Mouse (Mus musculus) ovary, postnatal 10 days (tissue): ENCODE data around the gene Tldc1.

Experiments used
- DNase-seq: peaks from one replicate; pipeline ENCODE4 v3.0.0; 2022; ENCODE audit warnings: low spot score

The Tldc1 gene

DNA sequence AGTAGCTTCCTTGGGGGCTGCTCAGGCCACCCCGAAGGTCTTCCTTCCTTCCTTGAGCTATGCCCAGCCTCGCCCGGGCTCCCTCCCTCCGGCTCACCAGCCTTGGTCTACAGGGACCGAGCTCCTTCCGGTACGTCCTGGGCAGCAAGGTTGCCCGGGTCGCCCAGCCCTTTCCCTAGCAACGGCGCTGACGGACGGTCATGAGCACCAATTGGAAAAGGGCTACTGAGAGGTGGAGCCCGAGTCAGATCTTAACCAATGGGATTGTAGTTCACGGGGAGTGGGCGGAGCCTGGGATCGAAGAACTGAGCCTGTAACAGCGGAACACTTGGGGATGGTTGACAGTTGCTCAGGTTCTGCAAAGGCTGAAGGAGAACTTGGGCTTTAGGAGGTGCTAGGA lies at the start of gene Tldc1:
TSS of gene Tldc1 (minus strand) at position 154 of the 400 bp plus-strand sequence.
- DNase-seq, result peak; percentile 100

DNA sequence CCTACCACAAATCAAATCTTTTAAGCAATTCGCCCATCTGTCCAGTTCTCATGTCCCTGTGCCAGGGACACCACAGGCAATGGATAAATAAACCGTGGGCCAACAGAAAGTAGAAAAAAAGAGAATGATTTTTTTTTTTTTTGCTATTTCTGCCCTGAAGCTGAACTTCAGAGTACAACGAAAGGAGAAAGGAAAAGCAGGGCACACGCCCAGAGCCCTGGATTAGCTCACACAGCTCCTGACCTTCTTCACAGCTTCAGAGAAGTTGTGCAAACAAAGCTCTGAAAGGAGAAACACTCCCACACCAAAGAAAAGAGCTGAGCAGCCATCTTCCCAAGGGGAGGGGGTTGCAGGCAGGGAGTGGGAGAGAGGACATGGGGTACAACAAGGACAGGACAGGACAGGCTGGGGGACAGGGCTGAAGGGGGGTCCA lies 49.5 kb upstream of the Tldc1 start:
- DNase-seq, result no peak

DNA sequence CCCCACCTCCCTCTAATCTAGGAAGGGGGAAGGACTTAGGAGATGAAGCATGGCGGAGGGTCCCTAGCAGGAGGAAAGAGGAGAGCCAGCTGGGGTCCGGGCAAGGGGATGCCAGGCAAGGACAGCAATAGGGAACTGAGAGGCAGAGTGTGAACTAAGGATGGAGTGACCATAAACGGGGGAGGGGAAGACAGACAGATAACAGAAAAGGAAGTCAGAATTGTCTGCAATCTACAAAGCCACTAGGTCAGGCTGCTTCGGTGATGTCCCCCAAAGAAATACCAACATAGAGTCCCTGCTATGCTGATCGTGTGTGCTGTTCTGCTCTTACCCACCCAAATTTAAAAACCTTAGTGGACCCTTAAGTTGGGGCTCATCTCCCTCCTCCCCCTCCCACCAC lies 48.8 kb upstream of the Tldc1 start:
- no peak for DNase-seq

DNA sequence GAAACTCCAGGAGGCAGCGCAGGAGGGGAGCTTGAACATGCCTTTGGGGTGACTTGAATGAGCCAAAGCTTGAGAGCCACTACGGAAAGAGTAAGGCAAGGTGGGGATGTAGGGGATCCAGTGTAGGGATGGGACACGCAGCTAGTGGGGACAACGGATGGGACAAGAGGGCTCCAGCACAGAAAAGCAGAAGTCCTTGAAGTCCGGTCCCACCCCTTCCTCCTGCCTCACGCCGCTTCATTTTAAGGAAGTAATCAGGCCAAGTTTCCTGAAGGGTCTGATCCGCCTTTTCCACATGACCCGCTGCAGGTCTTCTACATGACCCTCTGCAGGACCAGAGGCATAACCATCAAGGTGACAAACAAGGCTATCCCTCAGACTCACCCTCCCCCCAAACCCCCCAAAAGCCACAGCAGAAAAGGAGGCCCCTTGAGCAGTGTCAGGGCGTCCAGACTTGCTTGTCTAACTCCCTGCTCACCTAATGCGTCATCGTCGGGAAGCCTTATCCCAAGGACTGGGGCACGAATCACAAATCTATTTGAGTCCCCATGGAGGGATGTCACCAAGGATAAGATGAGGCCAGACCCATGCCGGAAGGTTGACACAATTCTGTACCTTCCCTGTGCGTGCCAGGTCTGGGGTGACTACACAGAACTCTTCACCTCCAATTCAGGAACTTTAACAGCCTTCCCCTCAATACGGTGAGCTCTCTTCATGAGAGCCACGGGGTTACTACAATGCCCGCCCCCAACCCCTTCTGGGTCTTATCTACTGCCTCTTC lies 47.9 kb upstream of the Tldc1 start:
- DNase-seq, result no peak

DNA sequence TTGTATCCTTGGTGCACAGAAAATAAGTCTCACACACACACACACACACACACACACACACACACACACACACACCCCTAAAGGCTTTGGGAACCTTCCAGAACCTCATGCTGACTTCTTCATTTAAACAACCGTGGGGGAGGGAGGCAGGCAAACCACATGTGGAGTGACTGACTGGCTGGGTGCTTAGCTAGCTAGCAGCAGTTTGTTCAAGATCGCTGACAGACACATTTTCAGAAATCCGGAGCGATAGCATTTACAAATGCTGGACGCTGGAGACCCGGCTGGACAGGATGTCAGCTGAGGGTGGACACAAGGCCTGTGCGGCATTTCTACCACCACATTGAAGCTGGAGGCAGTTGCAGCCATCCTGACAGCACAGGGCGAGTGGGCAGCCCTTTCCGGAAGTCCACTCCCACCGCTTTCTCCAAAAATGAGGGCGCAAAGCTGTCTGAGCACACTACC lies 46.6 kb upstream of the Tldc1 start:
- DNase-seq, result no peak

DNA sequence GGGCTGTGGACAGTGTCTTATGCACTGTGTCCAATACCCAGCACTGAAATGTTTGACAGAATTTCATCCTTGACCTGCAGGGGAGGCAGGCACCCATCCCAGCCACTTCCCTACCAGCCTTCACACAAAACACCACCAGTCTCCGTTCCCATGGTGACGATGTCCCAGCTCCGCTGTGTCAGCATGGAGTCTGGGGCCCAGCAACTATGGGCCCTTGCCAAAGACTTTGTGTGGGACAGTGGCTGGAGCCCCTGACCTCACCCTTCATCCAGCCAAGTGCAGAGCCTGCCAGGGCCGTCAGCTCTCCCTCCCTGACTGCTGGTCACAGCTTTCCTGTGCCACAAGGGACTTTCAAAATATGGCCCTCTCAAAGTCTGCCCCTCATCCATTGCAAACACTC lies 45.9 kb upstream of the Tldc1 start:
- DNase-seq, result no peak

DNA sequence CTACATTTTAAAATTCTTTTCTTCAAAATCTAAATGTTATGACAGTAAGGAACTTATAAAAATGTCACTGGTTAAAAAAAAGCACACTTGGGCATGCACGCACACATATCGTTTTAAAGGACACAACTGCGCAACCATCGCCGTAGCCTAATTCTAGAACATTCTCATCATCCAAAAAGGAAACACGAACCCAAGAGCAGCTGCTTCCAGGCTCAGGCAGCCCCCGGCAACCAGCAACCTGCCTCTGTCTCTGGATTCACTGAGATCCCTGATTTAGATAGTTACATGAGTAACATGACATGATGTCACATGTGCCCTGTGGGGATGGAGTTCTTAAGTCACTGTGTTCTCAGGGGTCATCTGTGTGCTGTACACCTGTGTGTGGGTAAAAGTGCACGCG lies 45.1 kb upstream of the Tldc1 start:
- no peak for DNase-seq

DNA sequence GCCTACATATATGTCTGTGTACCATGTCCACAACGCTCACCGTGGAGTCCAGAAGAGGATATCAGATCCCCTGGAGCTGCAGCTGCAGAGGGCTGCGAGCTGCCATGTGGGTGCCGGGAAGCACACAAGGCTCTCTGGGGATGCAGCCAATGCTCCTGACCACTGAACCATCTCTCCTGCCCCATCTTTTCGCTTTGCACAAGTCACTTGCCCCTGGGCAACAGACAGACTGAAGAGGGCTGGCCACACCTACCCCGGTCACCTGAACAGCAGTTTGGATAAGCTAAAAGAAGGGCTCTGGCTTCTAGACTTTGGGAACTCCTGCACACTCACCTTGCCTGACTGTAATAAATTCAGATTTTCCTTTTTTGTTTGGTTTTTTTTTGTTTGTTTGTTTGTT lies 43.5 kb upstream of the Tldc1 start:
- no peak for DNase-seq

DNA sequence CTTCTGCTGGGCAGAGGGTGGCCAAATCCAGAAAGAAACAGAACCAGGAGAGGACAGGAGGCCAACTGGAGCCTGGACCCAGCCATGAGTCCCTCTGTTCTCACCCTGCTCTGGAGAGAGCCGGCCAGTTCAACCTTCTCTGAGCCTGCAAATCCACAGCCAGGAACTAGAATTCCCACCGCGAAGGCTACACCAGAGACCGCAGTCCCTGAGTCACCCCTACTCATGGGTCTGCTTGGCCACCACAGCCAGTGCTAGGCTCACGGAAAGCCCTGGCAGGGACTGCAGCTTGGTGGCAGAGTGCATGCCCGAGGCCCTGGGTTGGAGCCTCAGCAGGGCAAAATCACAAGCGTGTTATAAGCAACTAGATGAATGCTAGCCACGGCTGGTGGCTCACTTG lies 41.8 kb upstream of the Tldc1 start:
- no peak for DNase-seq

DNA sequence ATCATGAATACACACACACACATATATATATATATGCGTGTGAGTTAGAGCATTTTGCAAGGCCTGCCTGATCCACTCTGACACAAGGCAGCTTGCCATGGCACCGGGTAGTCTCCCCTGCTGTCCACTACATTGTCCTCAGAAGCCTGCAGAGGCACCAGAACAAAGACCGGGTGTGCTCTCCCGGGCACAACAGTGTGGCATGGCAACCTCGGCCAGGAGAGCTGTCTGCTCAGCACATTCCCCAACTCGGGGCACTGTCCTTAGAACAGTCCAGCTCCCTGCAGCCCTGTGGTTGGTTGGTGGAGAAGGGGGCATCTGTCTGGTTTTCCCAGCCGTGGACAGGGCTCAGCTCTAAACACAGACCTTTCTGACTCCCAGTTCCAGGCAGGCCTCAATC lies 41.1 kb upstream of the Tldc1 start:
- DNase-seq, result no peak

DNA sequence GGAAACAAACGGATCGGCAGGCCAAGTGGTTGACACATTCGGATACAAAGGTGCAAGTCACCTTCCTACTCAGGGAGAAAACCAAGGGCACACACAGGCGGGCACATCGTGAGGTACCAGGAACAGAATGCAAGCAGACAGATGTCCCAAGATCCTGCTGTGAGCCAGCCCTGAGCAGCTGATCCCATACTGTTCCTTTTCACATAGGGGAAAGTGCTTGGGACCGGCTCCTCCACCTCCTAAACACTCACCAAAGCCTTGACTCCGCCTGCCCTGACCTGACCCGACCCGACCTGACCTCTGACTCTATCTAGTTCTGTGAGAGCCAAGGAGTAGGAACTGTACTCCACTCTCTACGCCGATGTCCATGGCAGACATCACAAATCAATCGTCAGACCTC lies 39.2 kb upstream of the Tldc1 start:
- no peak for DNase-seq

DNA sequence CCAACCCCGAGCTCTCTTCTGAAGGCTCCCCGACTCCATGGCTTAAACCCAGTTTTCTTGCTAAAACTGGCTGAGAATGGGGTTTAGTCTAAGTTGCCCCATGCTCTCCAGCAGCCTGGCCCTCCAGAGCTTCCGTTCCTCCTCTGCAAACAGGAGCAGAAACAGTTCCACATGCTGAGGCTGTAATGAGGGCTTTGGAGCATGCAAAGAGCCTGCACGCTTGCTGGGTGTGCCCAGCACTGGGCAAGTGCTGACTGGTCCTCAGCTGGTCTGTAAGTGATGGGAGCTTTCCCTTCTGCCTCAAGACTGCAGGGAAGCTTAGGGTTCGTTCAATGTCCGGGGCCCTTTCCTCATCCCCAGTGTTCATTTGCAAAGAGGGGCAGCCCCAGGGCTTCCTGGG lies 38.0 kb upstream of the Tldc1 start:
- DNase-seq, result no peak

DNA sequence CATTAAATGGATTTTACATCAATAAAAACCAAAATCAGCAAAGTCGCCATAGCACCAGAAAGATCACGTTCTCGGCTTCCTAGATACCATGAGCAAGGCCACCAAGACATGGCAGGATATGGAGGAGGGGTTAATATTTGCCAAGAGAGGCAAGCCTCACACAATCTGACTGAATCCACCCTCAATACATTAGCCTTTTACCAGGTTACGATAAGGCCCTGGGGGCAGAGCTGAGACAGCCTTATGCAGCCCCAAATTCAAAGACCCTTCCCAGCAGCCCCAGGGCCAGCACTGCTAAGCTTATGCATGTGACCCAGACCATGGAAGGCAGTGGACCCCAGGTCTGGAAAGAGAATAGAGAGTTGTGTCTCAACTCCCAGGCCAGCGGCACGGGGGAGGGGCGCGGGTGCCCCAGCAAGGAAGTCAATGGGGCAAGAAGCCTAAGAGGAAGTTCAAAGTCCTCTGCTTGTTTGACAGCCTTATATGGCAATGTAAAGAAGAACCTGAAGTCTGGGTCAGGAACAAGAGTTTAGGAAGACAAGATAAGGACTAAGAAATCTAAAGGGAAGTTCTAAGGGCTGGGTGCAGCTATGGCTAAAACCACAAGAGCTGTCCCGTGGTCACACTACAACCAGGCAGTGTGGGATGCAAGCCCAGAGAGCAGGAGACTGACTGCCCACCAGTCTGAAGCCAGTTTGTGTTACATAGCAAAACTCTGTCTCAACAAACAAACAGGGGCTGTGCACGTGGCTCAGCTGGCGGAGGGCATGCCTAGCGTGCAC lies 34.6 kb upstream of the Tldc1 start:
- no peak for DNase-seq

DNA sequence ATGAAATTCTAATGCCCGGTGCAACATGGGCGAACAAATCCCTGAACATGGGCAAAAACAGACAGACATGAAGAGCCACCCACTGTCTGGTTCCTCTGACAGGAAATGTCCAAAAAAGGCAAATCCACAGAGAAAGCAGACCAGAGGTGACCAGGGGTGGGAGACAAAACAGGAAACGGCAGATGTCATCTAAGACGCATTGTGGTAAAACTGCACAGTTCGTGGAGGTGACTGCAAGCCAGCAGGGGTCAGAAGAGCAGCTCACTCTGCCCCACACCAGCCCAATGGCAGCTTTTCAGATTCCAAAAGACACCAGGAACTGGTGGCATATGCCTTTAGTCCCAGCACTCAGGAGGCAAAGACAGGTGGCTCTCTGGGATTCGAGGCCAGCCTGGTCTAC lies 33.7 kb upstream of the Tldc1 start:
- DNase-seq, result no peak

DNA sequence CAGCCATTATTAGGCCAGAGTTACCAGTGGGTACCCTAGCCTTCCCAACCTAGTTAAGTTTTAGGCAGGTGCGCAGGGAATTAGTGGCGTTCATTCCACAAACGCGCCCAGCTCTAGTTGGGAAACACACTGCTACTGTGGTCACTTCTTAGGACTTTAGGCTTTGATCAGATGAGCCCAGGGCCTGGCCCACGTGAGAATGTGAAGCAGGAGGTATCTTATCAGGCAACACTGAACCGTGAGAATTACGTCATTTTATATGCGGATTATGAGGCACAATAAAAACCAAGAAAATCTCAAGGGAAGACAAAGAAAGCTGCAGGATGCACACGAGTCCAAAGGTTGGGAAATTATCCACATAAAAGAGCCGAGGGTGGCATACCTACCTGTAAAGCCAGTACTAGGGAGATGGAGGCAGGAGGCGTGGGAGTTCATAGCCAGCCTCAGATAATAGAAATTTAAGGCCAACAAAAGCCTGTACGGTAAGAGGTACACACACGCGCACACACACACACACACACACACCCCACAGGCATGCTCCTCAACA lies 32.8 kb upstream of the Tldc1 start:
- no peak for DNase-seq

DNA sequence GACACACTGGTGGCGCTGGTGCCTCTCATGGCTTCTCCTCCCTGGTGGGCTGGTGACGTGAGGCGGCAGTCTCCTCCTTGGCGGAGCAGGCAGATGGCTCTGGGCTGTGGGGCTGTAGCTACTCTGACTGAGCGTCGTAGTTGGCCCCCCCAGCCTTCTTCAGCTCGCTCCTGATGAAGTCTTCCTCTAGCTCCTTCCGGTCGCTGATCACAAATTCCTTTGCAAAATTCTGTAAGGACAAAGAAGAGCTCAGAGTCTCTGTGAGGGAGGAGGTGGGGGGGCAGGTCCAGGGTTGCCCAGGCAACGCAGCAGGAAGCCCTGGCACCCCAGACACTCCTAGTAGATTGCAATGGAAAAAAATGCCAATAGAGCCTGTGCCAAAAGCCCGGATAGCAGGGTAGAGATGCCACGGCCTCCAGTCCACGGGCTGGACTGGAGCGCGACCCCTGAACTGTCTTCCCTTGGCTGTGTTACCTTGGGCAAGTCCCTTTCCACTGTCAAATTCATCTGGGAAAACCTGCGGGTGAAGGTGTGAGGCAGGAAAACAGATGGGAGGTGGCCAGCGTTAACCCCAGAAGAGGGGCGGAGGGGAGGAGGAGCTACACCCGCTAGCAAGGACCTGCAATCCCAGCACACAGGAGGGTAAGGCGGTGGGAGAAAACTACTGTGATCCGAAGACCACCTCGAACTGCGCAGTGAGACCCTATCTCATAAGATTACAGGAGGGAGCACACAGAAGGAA lies 32.1 kb upstream of the Tldc1 start:
- no peak for DNase-seq

DNA sequence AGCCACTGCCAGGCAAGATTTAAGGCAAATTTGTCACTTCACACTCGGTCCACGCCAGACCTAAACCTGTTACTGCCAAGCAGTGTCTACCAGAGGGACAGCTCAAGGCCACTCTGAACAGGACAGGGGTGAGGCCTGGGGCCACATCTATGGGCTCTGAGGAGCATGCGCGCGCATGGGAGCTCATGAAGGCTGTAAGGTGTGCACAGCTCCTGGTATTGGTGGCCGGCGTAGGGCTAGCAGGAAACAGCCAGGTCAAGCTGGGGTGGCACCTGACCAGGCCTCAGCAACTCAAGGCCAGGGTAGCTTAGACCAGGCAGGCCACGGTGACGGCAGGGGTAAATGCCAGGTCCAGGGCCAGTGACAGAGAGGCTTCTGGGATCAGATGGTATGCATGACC lies 31.4 kb upstream of the Tldc1 start:
- DNase-seq, result no peak

DNA sequence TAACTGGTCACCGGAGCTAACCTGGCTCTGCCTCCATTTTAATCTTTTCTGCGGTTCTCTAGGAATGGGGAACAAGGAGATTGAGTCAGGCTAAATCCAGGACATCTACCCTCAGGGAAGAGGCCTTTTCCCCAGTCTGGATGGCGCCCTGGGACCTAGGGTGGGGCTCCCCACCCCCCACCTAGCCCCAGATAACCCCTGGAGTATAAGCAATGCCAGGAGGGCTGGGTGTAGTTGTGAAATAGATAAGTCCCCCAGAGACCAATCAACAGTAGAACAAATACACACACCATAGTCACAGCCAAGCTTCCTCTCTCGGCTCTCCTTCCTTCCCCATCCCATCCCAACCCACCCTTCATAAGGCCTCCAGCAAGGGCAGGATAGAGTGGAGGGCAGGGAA lies 29.5 kb upstream of the Tldc1 start:
- DNase-seq, result no peak

DNA sequence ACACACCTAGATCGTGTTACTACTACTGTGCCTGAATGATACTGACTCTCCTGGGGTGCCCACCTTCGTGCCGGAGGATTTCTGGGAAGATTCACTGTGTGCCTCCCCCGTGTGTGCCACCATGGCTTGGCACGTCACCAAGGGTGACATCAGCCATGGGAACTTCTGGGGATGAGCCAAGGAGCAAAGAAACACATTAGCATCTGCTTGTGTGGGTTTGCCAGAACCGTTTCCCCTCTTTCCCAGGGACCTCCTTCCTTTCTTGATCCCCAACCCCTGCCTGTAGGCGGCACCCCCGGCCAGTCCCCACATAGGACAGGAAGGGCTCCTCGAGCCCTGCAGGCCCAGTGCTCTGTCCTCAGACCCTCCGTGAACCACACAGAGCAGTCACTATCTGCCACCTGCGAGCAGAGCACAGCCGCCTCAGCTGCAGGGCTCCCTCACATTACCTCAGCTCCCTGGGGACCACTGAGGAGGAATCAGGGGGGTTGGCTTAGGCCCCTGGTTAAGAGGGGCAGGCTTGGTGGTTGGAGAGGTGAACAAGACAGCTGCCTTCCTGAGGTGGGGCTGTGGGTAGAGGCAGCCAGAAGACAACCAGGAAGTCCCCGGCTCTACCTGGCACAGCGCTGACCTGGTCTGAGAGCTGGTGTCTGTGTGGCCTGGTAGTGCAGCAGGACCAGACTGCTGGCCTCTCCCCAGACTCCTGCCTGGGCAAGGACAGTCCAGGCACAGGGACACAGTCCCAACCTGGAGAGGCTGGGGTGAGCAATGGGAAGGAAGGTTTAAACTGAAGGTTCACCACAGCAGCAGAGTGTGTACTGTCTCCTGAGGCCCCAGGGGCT lies 28.4 kb upstream of the Tldc1 start:
- DNase-seq, result no peak

DNA sequence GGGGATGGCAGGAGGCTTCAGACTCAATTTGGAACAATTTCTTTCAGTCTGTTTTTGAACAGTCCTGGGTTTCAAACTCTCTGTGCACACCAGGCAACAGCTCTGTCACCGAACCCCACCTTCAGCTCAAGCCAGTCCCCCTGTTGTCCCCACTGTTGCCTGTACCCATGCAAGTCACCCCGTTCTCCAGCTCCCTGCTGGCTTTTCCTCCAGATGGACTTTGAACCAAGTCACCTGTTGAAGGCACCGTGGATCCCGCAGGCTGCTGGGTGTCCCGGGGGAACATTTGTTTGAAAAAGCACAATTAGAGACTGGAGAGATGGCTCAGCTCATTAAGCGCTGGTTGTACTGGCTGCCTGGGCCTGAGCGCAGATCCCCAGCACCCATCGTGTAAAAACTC lies 27.1 kb upstream of the Tldc1 start:
- DNase-seq, result no peak

DNA sequence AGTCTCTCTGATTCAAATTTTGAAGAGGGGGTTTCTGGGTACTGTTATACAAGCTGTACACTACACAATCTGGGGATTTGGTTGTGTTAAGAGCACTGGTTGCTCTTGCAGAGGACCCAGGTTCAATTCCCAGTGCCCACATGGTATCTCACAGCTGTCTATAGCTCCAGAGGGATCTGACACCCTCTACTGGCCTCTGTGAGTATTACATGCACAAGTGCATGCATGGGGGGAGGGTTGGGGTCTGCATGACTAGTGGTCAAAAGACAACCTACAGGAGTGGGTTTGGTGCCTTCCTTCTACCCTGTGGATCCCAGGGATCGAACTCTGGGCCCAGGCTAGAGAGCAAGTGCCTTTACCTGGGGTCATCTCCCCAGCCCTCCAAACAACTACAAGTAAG lies 24.4 kb upstream of the Tldc1 start:
- no peak for DNase-seq

DNA sequence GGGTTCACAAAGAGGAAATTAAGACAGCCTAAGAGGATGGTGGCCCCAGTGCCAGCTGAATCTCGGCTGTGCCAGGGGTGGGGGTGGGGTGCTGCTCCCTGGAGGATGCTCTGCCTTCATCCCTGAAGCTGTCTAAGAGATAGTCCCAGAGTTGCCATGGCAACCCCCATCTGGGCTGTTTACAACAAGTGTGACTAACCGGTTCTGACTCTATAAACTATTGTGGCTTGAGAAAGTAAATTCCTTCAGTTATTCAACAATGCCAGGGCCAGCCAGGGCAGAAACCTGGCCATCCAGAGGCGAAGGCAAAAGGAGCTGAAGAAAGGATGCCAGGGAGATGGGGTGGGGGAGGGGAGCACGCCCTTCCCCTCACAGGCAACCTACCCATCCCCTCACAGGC lies 23.0 kb upstream of the Tldc1 start:
- no peak for DNase-seq
